Comparison of ENCODE assay signal across 8 mouse cellular contexts in the genomic region with DNA sequence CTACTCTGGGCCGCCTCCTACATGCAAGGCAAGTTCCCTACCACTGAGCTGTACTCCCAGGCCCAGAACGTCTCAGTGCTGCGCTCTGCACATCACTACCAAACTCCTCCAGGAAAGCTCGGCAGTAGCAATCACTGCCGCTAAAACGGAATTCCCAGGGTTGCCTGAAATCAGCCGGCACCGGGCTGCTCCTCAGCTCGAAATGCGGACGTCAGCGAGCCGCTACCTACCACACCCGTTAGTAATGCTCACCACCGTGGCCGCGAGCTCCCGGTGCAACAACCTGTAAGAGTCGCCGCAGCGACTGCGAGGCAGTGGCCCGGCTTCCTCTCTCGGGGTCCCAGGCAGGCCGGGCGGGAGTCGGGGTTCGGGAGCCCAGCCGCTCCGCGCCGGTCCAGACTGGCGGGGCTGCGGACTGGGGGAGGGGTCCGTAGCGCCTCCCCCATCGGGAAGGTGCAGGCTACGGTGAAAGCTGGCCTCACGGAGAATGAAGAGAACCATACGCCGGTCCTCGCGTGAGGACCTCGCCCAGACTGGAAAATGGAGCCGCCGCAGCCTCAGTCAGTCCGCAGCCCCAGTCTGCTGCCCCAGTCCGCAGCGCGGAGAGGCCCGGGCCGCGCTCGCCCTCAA. TPM values are rescaled to one million over a fixed set of nuclear protein-coding genes. Genes with fewer than 3 reads are reported as not detected.
DNase-seq lines count a peak whose midpoint lies in the region; ATAC-seq lines count a peak whose summit lies in the region.

No protein-coding gene starts in this region.

- peak overlapping the region; percentile 99 for H3K27ac ChIP-seq in hindbrain, embryonic 13.5 days

- intact Hi-C loops in left cerebral cortex, postnatal 10 days (cut with DNase I), result loop anchor here (2.0 to 5.0 kb wide), 3 partner anchors 55 to 74 kb away; a partner anchor contains a TSS

- under 1% methylated on average over 54 of the region's 54 CpGs for WGBS in hindbrain, embryonic 13.5 days

- no peaks in the 10 kb centered on the region for H3K9me3 ChIP-seq in hindbrain, embryonic 13.5 days

- no peaks in the 10 kb centered on the region for H3K36me3 ChIP-seq in hindbrain, embryonic 13.5 days

- peak; percentile 77 for DNase-seq in R1 (ENCODE audit: low read depth, low spot score)
- peak; percentile 65 to 70 for DNase-seq in cerebellum, postnatal 25 days
- DNase-seq in frontal cortex, postnatal 25 days (ENCODE audit: low spot score in 2 of 2), result peak; percentile 37 to 45
- DNase-seq in left cerebral cortex, postnatal 10 days (ENCODE audit: extremely low spot score in 1 of 2, low spot score in 2 of 2), result peak; percentile 34 to 77
- DNase-seq in right cerebral cortex, postnatal 36 days (ENCODE audit: low spot score in 2 of 2), result peak; percentile 26 to 32
- DNase-seq in yolk sac, embryonic 10.5 days (ENCODE audit: low spot score), result no peak

- H3K27me3 ChIP-seq in hindbrain, embryonic 13.5 days, result no peaks in the 10 kb centered on the region

- H3K9ac ChIP-seq in hindbrain, embryonic 13.5 days, result peak overlapping the region; percentile 92

- peak overlapping the region; percentile 94 for H3K4me3 ChIP-seq in hindbrain, embryonic 13.5 days

- H3K4me1 ChIP-seq in hindbrain, embryonic 13.5 days (replicated peaks), result peaks cover 27% of the 10 kb centered on the region

- peak overlapping the region; percentile 70 for H3K4me2 ChIP-seq in hindbrain, embryonic 13.5 days

- peak; percentile 88 for ATAC-seq in hindbrain, embryonic 13.5 days (ENCODE audit: low FRiP score)
- peak; percentile 30 for ATAC-seq in megakaryocyte progenitor cell, adult 5-6 weeks (replicated peaks; ENCODE audit: poor library complexity)

RNA-seq across cellular contexts. Expression of a gene that starts 0.5 kb away (rescaled TPM):
- polyA plus RNA-seq in hindbrain, embryonic 13.5 days (2015; fragmentation: Nextera tagmentation; extraction: Ambion mirVana), result 162 and 164 TPM in 2 replicates
- total RNA-seq in left cerebral cortex, postnatal 10 days (2021), result 100 to 1,000 TPM; 180 to 182 TPM
- 39.1 and 41.1 TPM in 2 replicates for total RNA-seq in megakaryocyte progenitor cell, adult 5-6 weeks (2015)
- 51.9 and 52.0 TPM in 2 replicates for total RNA-seq in megakaryocyte progenitor cell, adult 5-6 weeks (2017)
